8 mouse cellular contexts compared by ENCODE assay signal in the genomic region with DNA sequence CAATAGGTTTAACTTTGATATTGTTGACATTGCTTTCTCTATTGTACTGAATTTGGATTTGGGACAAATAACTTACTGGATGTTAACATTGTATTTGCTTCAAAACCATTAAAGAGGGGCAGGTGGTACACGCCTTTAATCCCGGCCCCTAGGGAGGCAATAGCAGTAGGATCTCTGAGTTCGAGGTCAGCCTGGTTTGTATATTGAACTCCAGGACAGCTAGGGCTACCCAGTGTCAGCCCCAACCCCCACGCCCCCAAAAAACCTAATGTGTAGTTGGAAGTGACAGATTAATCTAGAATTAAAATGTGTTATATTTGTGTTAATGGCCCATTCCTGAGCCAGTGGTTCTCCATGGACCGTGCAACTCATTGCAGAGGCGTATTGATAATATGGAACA. TPM values are rescaled to one million over a fixed set of nuclear protein-coding genes. Genes with fewer than 3 reads are reported as not detected.
DNase-seq lines count a peak whose midpoint lies in the region; ATAC-seq and TF ChIP-seq lines count a peak whose summit lies in the region.

No protein-coding gene starts in this region.

- no peaks in the 10 kb centered on the region for H3K9me3 ChIP-seq in heart, embryonic 15.5 days (replicated peaks)
- no peaks in the 10 kb centered on the region for H3K9me3 ChIP-seq in hindbrain, embryonic 12.5 days (replicated peaks)
- no peaks in the 10 kb centered on the region for H3K9me3 ChIP-seq in midbrain, embryonic 11.5 days (ENCODE audit: control insufficient read depth, low read length)

- no peak for ATAC-seq in heart, embryonic 15.5 days (replicated peaks; ENCODE audit: insufficient number of reproducible peaks, insufficient read depth, low FRiP score, low read depth)
- no peak for ATAC-seq in hindbrain, embryonic 12.5 days (ENCODE audit: low FRiP score)
- no peak for ATAC-seq in midbrain, embryonic 11.5 days (ENCODE audit: low FRiP score)

- peak overlapping the region; percentile 96 for H3K4me3 ChIP-seq in heart, embryonic 15.5 days
- peak overlapping the region; percentile 88 for H3K4me3 ChIP-seq in bone marrow, adult 2 months (replicated peaks; ENCODE audit: control insufficient read depth, low read depth, low read length)
- peak overlapping the region; percentile 84 for H3K4me3 ChIP-seq in hindbrain, embryonic 12.5 days
- H3K4me3 ChIP-seq in midbrain, embryonic 11.5 days (ENCODE audit: low read depth, low read length), result peak overlapping the region; percentile 86

- H3K9ac ChIP-seq in heart, embryonic 15.5 days, result peak overlapping the region; percentile 89
- peak overlapping the region; percentile 84 for H3K9ac ChIP-seq in hindbrain, embryonic 12.5 days
- H3K9ac ChIP-seq in midbrain, embryonic 11.5 days (ENCODE audit: low read length), result peak overlapping the region; percentile 88

- 29% methylated on average over 6 of the region's 6 CpGs for WGBS in heart, embryonic 15.5 days
- 26% methylated on average over 6 of the region's 6 CpGs for WGBS in bone marrow, adult 2 months
- 32% methylated on average over 6 of the region's 6 CpGs for WGBS in hindbrain, embryonic 12.5 days
- WGBS in midbrain, embryonic 11.5 days, result 29% methylated on average over 6 of the region's 6 CpGs

- H3K4me1 ChIP-seq in heart, embryonic 15.5 days (replicated peaks), result peaks cover 30% of the 10 kb centered on the region
- peaks cover 5% of the 10 kb centered on the region for H3K4me1 ChIP-seq in bone marrow, adult 2 months (ENCODE audit: control insufficient read depth, insufficient read depth, low read length)
- peaks cover 15% of the 10 kb centered on the region for H3K4me1 ChIP-seq in hindbrain, embryonic 12.5 days
- H3K4me1 ChIP-seq in midbrain, embryonic 11.5 days (ENCODE audit: control insufficient read depth, insufficient read depth, low read length), result peaks cover 7% of the 10 kb centered on the region

- no peaks in the 10 kb centered on the region for H3K27me3 ChIP-seq in heart, embryonic 15.5 days
- H3K27me3 ChIP-seq in hindbrain, embryonic 12.5 days, result no peaks in the 10 kb centered on the region
- no peaks in the 10 kb centered on the region for H3K27me3 ChIP-seq in midbrain, embryonic 11.5 days (ENCODE audit: control insufficient read depth, insufficient read depth, low read length)

- H3K36me3 ChIP-seq in heart, embryonic 15.5 days, result no peaks in the 10 kb centered on the region
- 0 out of 2 replicates have a peak, but pooled peaks cover 1% of the 10 kb centered on the region for H3K36me3 ChIP-seq in hindbrain, embryonic 12.5 days
- H3K36me3 ChIP-seq in midbrain, embryonic 11.5 days (ENCODE audit: control insufficient read depth, insufficient read depth, low read length), result no peaks in the 10 kb centered on the region

- peak overlapping the region; percentile 93 for H3K27ac ChIP-seq in heart, embryonic 15.5 days
- H3K27ac ChIP-seq in bone marrow, adult 2 months (ENCODE audit: control insufficient read depth, insufficient read depth, low read depth, low read length, poor library complexity), result peak overlapping the region; percentile 99
- peak overlapping the region; percentile 93; the same call in 1 of the 2 replicates for H3K27ac ChIP-seq in hindbrain, embryonic 12.5 days
- H3K27ac ChIP-seq in midbrain, embryonic 11.5 days (ENCODE audit: low read depth, low read length), result no peak overlapping the region

- H3K4me2 ChIP-seq in heart, embryonic 15.5 days, result peak overlapping the region; percentile 76
- peak overlapping the region; percentile 72 for H3K4me2 ChIP-seq in hindbrain, embryonic 12.5 days (replicated peaks)
- H3K4me2 ChIP-seq in midbrain, embryonic 11.5 days, result peak overlapping the region; percentile 75

- no peak for DNase-seq in heart, adult 18-20 months
- no peak for DNase-seq in midbrain, embryonic 11.5 days (ENCODE audit: low spot score, missing footprints)
- no peak for DNase-seq in left cerebral cortex, postnatal 25 days (ENCODE audit: low spot score in 2 of 2)
- DNase-seq in right cerebral cortex, postnatal 14 days, result no peak
- no peak for DNase-seq in kidney, postnatal 10 days

- TF ChIP-seq CTCF in bone marrow, adult 2 months (IDR thresholded peaks at IDR 0.05; ENCODE audit: control insufficient read depth, insufficient read depth, low read length), result no peak

- intact Hi-C loops in left cerebral cortex, postnatal 25 days (cut with DNase I), result loop anchor here (10.0 kb wide), 1 partner anchor 362 kb away; no protein-coding TSS in a partner anchor

- TF ChIP-seq POLR2A in bone marrow, adult 2 months (IDR thresholded peaks at IDR 0.05; ENCODE audit: borderline replicate concordance, control insufficient read depth, low read depth, low read length), result no peak

RNA-seq across cellular contexts. Expression of a gene that starts 1.0 kb away (rescaled TPM):
- polyA plus RNA-seq in heart, embryonic 15.5 days (2015; fragmentation: Nextera tagmentation; extraction: Ambion mirVana), result 65.6 and 71.9 TPM in 2 replicates
- 10 to 100 TPM; 42.4 to 72.6 TPM for total RNA-seq in heart, adult 18-20 months (2021)
- polyA plus RNA-seq in bone marrow, adult 2 months (2011; ENCODE audit: insufficient read depth, insufficient read length, low replicate concordance, missing spikeins), result 107 and 167 TPM in 2 replicates
- polyA plus RNA-seq in hindbrain, embryonic 12.5 days (2016; fragmentation: Nextera tagmentation; extraction: Ambion mirVana), result 72.4 and 72.9 TPM in 2 replicates
- 56.7 and 61.0 TPM in 2 replicates for polyA plus RNA-seq in midbrain, embryonic 11.5 days (2014; fragmentation: Nextera tagmentation; extraction: Ambion mirVana)
- 10 to 100 TPM; 62.6 to 79.5 TPM for total RNA-seq in left cerebral cortex, postnatal 25 days (2021)

RNA-seq across cellular contexts. Expression of a gene that starts 27.8 kb away (rescaled TPM):
- 37.7 and 38.4 TPM in 2 replicates for polyA plus RNA-seq in heart, embryonic 15.5 days (2015; fragmentation: Nextera tagmentation; extraction: Ambion mirVana)
- 10 to 100 TPM; 25.3 to 30.1 TPM for total RNA-seq in heart, adult 18-20 months (2021)
- 11.8 and 33.5 TPM in 2 replicates for polyA plus RNA-seq in bone marrow, adult 2 months (2011; ENCODE audit: insufficient read depth, insufficient read length, low replicate concordance, missing spikeins)
- 70.1 and 75.0 TPM in 2 replicates for polyA plus RNA-seq in hindbrain, embryonic 12.5 days (2016; fragmentation: Nextera tagmentation; extraction: Ambion mirVana)
- 96.8 and 104 TPM in 2 replicates for polyA plus RNA-seq in midbrain, embryonic 11.5 days (2014; fragmentation: Nextera tagmentation; extraction: Ambion mirVana)
- total RNA-seq in left cerebral cortex, postnatal 25 days (2021), result 10 to 100 TPM; 27.1 to 30.3 TPM

RNA-seq across cellular contexts. Expression of a gene that starts 47.5 kb away (rescaled TPM):
- polyA plus RNA-seq in heart, embryonic 15.5 days (2015; fragmentation: Nextera tagmentation; extraction: Ambion mirVana), result 3.9 and 5.7 TPM in 2 replicates
- total RNA-seq in heart, adult 18-20 months (2021), result 1 to 10 TPM; 7.0 to 9.5 TPM
- 1.1 and 2.2 TPM in 2 replicates for polyA plus RNA-seq in bone marrow, adult 2 months (2011; ENCODE audit: insufficient read depth, insufficient read length, low replicate concordance, missing spikeins)
- polyA plus RNA-seq in hindbrain, embryonic 12.5 days (2016; fragmentation: Nextera tagmentation; extraction: Ambion mirVana), result 8.1 and 8.8 TPM in 2 replicates
- polyA plus RNA-seq in midbrain, embryonic 11.5 days (2014; fragmentation: Nextera tagmentation; extraction: Ambion mirVana), result 16.6 and 16.7 TPM in 2 replicates
- total RNA-seq in left cerebral cortex, postnatal 25 days (2021), result 10 to 100 TPM; 16.1 TPM
